Mouse (Mus musculus) heart, postnatal 0 days (tissue): ENCODE data around the gene Vwa2. TPM values are rescaled to one million over a fixed set of nuclear protein-coding genes. Genes with fewer than 3 reads are reported as not detected.

Source experiments
- ATAC-seq: fragments of 200-750 bp; cut with Nextera tagmentation; 2 replicates; pipeline ENCODE4 v1.8.0; 2017; ENCODE audit warnings: low read depth, moderate number of reproducible peaks, moderate library complexity; ENCODE audit not compliant: insufficient read depth
- DNase-seq: peaks from one replicate; pipeline ENCODE4 v3.0.0-alpha.2; 2016; ENCODE audit warnings: low spot score
- H3K27ac ChIP-seq: fragments of 300-500 bp; sonication (generic); 2 replicates; pipeline ENCODE4 v1.5.1; 2014; ENCODE audit warnings: low read depth, mild to moderate bottlenecking
- H3K27me3 ChIP-seq: fragments of 300-500 bp; sonication (generic); 2 replicates; pipeline ENCODE4 v1.6.1; 2014; ENCODE audit warnings: low read length, mixed read lengths; ENCODE audit not compliant: control insufficient read depth, insufficient read depth
- H3K36me3 ChIP-seq: fragments of 300-500 bp; sonication (generic); replicated peaks from 2 replicates; pipeline ENCODE4 v1.6.1; 2014; ENCODE audit warnings: low read length, mixed read lengths; ENCODE audit not compliant: control insufficient read depth, insufficient read depth
- H3K4me1 ChIP-seq: fragments of 300-500 bp; sonication (generic); 2 replicates; pipeline ENCODE4 v1.6.1; 2014; ENCODE audit warnings: antibody characterized with exemption; ENCODE audit not compliant: control insufficient read depth, insufficient read depth
- H3K4me2 ChIP-seq: fragments of 300-500 bp; sonication (generic); 2 replicates; pipeline ENCODE4 v1.6.1; 2014; ENCODE audit warnings: low read depth, mild to moderate bottlenecking, low read length, moderate library complexity
- H3K4me3 ChIP-seq: fragments of 300-500 bp; sonication (generic); 2 replicates; pipeline ENCODE4 v1.5.1; 2014; ENCODE audit warnings: low read depth, low read length
- H3K9ac ChIP-seq: fragments of 300-500 bp; sonication (generic); replicated peaks from 2 replicates; pipeline ENCODE4 v1.6.1; 2014; ENCODE audit warnings: low read depth, low read length, mixed read lengths
- H3K9me3 ChIP-seq: fragments of 300-500 bp; sonication (generic); replicated peaks from 2 replicates; pipeline ENCODE4 v1.6.1; 2016; ENCODE audit warnings: low read length; ENCODE audit not compliant: control insufficient read depth
- CTCF ChIP-seq: IDR thresholded peaks from 2 replicates; pipeline ENCODE4 v1.5.1; 2016; ENCODE audit warnings: antibody characterized with exemption, control low read depth, low read depth
- EP300 ChIP-seq: IDR thresholded peaks from 2 replicates; pipeline ENCODE4 v1.6.1; 2016; ENCODE audit warnings: antibody characterized with exemption, low read depth
- WGBS: fragments of 180-500 bp; shearing (Covaris S2); extraction: QIAGEN DNeasy Blood & Tissue Kit; methylation state at CpG from one replicate; pipeline ENCODE4 v1.1.7; 2014; 5-methylcytosine and 5-hydroxymethylcytosine counted together
- polyA plus RNA-seq: library from polyadenylated mRNA; unstranded; fragments of >200 nt; fragmentation: Nextera tagmentation; extraction: Ambion mirVana; gene quantifications from 2 replicates; pipeline ENCODE4 v1.2.1, GENCODE M21; 2015
- total RNA-seq: library from RNA; depleted of rRNA; stranded (reverse); fragments of >200 nt; gene quantifications from 2 replicates; pipeline ENCODE4 v1.2.3, GENCODE M21; 2014; ENCODE audit warnings: low replicate concordance

Vwa2 gene
- total and polyA plus RNA-seq, 2 experiments from 2014 or later: 0.11 TPM; not detected in 1

DNA sequence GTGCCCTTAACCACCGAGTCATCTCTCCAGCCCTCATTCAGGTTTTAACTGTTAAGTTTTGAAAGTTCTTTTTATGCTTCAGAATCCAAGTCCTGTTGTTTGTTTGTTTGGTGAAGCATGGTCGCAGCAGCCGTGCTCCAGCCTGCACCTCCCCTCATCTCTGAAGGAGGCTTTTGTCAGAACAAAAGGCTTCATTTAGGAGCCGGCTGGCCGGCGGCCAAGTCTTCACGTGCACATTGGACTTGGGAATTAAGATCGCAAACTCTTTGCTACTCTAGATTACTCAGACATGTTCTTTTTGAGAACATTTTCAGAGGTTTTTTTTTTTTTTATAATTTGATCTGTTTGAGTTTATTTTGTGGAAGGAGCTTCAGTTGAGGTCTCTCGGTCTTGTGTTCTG lies 38.7 kb upstream of the Vwa2 start:
- no peak overlapping the region for H3K27ac ChIP-seq
- no peaks in the 10 kb centered on the region for H3K27me3 ChIP-seq
- no peak for DNase-seq
- H3K36me3 ChIP-seq: no peaks in the 10 kb centered on the region
- no peaks in the 10 kb centered on the region for H3K9me3 ChIP-seq
- H3K4me3 ChIP-seq: no peak overlapping the region
- no peak overlapping the region for H3K4me2 ChIP-seq
- 64% methylated on average over 9 of the region's 9 CpGs for WGBS
- no peak for ATAC-seq
- no peaks in the 10 kb centered on the region for H3K4me1 ChIP-seq
- no peak for TF ChIP-seq CTCF
- TF ChIP-seq EP300: no peak
- no peak overlapping the region for H3K9ac ChIP-seq

DNA sequence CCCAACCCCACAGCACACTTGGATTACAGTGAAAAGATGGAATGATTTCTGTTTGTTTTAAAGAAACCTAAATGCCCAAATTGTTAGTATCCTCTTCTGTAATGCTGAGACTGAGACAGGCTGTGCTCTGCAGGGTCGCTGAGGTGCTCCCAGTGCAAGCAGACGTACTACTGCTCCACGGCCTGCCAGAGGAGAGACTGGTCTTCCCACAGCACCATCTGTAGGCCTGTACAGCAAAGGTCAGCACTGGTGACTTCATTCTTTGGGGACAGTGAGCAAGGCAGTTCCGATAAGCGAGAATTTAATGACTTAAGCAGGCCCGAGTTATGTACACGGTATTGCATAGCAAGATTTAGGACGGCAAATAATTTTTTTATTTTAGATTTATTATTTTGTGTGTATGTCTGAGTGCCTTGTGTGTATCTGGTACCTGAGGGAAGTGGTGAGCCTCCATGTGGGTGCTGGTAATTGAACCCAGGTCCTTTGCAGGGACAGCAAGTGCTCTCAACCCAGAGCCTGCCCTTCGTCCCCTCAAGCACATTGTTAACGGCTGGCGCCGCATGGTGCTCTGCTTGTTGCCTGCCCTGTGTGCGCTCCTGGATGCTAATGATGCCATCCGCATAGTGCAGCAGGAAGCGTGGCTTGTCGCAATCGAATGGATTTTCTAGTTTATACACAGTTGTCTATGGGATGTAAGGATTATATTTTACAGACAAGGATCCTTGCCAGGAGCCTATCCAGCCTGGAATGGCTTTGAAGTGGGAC lies 34.9 kb upstream of the Vwa2 start:
- 70% methylated on average over 17 of the region's 17 CpGs for WGBS
- Histone ChIP-seq H3K4me3 (no peak overlapping the region), H3K4me2 (no peak overlapping the region), H3K4me1 (no peaks in the 10 kb centered on the region), H3K9me3 (no peaks in the 10 kb centered on the region), H3K9ac (no peak overlapping the region), H3K27ac (no peak overlapping the region), H3K27me3 (no peaks in the 10 kb centered on the region), H3K36me3 (no peaks in the 10 kb centered on the region)
- no peak for TF ChIP-seq EP300
- TF ChIP-seq CTCF: peak; percentile 39
- no peak for DNase-seq
- no peak for ATAC-seq

DNA sequence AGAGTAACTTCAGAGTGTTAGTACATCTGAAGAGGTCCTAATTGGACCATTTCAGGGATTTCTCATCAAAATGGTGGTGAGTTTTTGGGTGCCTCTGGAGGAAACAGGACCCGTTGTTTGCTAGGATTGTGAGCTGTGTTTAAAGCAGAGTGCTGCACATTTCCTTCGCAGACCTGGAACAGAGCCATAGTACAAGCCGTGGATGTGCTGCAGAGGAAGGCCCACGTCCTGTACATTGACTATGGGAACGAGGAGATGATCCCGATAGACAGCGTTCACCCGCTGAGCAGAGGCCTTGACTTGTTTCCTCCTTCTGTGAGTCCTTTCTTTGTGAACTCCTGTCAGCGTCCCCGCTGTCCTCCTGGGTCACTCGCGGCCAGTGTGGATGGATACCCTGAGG lies 31.1 kb upstream of the Vwa2 start:
- no peaks in the 10 kb centered on the region for H3K9me3 ChIP-seq
- no peaks in the 10 kb centered on the region for H3K36me3 ChIP-seq
- no peaks in the 10 kb centered on the region for H3K4me1 ChIP-seq
- ATAC-seq (no peak), DNase-seq (no peak)
- 61% methylated on average over 12 of the region's 12 CpGs for WGBS
- no peak overlapping the region for H3K4me2 ChIP-seq
- no peak overlapping the region for H3K27ac ChIP-seq
- H3K27me3 ChIP-seq: no peaks in the 10 kb centered on the region
- TF ChIP-seq EP300 (no peak), CTCF (no peak)
- no peak overlapping the region for H3K4me3 ChIP-seq
- no peak overlapping the region for H3K9ac ChIP-seq

DNA sequence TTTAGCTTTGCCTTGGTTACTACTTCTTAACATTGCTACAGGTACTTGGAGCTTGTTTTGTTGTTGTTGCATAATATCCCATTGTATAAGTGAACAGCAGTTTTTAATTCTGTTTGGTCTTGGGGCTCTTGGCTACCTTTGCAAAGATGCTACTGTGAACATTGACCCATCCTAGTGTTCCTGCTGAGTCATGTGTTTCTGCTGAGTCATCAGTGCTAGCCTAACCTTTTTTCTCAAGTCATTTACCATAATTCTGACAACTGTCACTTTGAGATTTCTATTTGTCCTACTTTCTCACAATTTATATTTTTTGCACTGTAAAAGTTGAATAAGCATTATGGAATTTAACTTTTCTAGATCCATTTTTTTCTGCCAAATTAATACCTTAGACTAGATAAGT lies 21.5 kb upstream of the Vwa2 start:
- H3K4me2 ChIP-seq: no peak overlapping the region
- no peak overlapping the region for H3K27ac ChIP-seq
- no peaks in the 10 kb centered on the region for H3K4me1 ChIP-seq
- no peaks in the 10 kb centered on the region for H3K27me3 ChIP-seq
- H3K4me3 ChIP-seq: no peak overlapping the region
- TF ChIP-seq CTCF (no peak), EP300 (no peak)
- no peaks in the 10 kb centered on the region for H3K36me3 ChIP-seq
- no peak for ATAC-seq
- no peak for DNase-seq
- H3K9ac ChIP-seq: no peak overlapping the region
- H3K9me3 ChIP-seq: no peaks in the 10 kb centered on the region

DNA sequence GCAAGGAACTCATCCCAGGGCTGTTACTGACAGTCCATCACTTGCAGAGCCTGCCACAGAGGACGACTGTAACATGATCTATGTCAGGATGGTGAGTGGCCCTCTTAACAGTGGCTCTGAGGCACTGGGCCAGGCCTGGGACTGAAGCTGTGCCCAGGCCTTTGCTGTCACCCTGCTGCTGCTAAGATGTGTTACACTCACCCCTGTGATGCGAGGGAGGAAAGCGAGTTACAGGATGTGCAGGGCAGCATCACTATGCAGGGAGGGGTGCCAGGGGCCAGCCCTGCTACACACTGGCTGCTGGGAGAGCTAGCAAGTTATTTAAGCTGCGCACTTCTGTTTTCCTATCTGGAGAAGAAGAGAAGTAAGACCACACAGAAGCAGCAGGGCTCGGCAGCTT lies 17.6 kb upstream of the Vwa2 start:
- Histone ChIP-seq H3K4me2 (no peak overlapping the region), H3K9ac (no peak overlapping the region), H3K27ac (no peak overlapping the region), H3K4me3 (no peak overlapping the region), H3K36me3 (no peaks in the 10 kb centered on the region), H3K27me3 (no peaks in the 10 kb centered on the region), H3K4me1 (no peaks in the 10 kb centered on the region), H3K9me3 (no peaks in the 10 kb centered on the region)
- peak; percentile 75 for ATAC-seq
- DNase-seq: peak; percentile 28
- TF ChIP-seq CTCF (peak; percentile 38), EP300 (no peak)
- 24% methylated on average over 5 of the region's 5 CpGs for WGBS

DNA sequence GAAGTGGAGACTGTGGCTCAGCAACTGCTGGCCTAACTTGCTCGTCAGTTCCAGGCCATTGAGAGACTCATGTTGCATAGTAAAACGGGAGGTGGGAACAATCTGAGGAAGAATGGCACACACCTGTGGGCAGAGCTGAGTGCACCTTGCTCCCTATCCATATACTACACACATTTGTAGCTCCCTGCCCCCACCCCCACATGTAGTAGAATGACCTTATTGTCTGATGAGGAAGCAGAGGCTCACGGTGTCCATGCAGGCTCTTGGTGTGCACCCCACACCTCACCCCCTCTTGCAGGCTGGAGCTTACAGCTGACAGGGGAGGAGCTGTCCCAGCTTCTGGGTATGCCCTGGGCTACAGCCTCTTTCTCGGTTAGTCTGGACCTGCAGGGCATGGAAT lies 6.3 kb upstream of the Vwa2 start:
- H3K4me3 ChIP-seq: no peak overlapping the region
- H3K9me3 ChIP-seq: no peaks in the 10 kb centered on the region
- no peak overlapping the region for H3K9ac ChIP-seq
- TF ChIP-seq CTCF: no peak
- TF ChIP-seq EP300: no peak
- no peak for DNase-seq
- H3K4me2 ChIP-seq: no peak overlapping the region
- no peaks in the 10 kb centered on the region for H3K36me3 ChIP-seq
- 60% methylated on average over 4 of the region's 4 CpGs for WGBS
- H3K4me1 ChIP-seq: no peaks in the 10 kb centered on the region
- no peak for ATAC-seq
- peaks cover 30% of the 10 kb centered on the region for H3K27me3 ChIP-seq
- no peak overlapping the region for H3K27ac ChIP-seq
